Mouse (Mus musculus) C2C12 (cell line): Measurements from ENCODE around the gene Rfwd3.

Source experiments
- CEBPB ChIP-seq: IDR thresholded peaks from one replicate; pipeline ENCODE4 v1.6.1; 2011; ENCODE audit warnings: low read depth, mild to moderate bottlenecking, control low read depth, moderate library complexity
- CTCF ChIP-seq: IDR thresholded peaks from one replicate; pipeline ENCODE4 v1.5.1; 2011; ENCODE audit not compliant: control insufficient read depth, insufficient read depth, insufficient read length
- FOSL1 ChIP-seq: IDR thresholded peaks from one replicate; pipeline ENCODE4 v1.8.0; 2011; ENCODE audit warnings: mild to moderate bottlenecking, low read length; ENCODE audit not compliant: poor library complexity, insufficient read depth, severe bottlenecking
- MAX ChIP-seq: IDR thresholded peaks from one replicate; pipeline ENCODE4 v1.6.1; 2011; ENCODE audit warnings: mild to moderate bottlenecking, control low read depth
- MYOD1 ChIP-seq: IDR thresholded peaks from one replicate; pipeline ENCODE4 v1.6.1; 2011; ENCODE audit warnings: low read depth; ENCODE audit not compliant: control insufficient read depth, insufficient read length
- MYOG ChIP-seq: IDR thresholded peaks from one replicate; pipeline ENCODE4 v1.6.1; 2011; ENCODE audit not compliant: control insufficient read depth, insufficient read length; ENCODE audit errors: extremely low read depth
- USF1 ChIP-seq: IDR thresholded peaks from one replicate; pipeline ENCODE4 v1.6.1; 2011; ENCODE audit warnings: low read depth, mild to moderate bottlenecking, control low read depth, moderate library complexity

GRCm38 (mm10) chr8:111282093-111282492 is 17.9 kb downstream of the Rfwd3 start:
- TF ChIP-seq CEBPB (no peak), FOSL1 (no peak), CTCF (no peak), MYOD1 (no peak), MYOG (no peak), USF1 (no peak), MAX (no peak)
